Mouse (Mus musculus) fat pad, adult 2 months (tissue): ENCODE measurements around the gene Dlst.
A peak's percentile ranks its signal among the peaks of the same experiment; 100 is the strongest.

Experiments
- DNase-seq: peaks from one replicate; pipeline ENCODE4 v3.0.0-alpha.2; 2011; ENCODE audit warnings: low read depth, low spot score; ENCODE audit errors: extremely low read depth

Gene Dlst

DNA sequence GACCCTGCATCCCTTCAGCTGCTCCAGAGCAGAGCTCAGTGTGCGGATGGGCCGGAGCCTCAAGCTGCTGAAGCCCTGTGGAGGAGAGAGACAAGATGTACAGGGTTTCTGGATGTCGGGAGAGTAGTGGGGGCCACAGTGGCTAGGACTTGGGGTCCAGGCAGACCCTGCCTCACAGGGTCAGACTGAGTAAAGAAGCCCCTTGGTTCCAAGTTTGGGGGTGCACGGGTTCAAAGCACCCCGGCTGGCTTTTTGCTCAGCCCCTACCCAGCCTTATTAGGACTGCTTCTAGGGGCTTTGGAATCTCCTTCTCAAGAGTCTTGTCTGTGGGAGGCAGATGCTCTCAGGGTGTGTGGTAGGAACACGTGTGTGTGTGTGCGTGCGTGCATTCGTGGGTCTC, 36.2 kb downstream of the Dlst start:
- no peak for DNase-seq

DNA sequence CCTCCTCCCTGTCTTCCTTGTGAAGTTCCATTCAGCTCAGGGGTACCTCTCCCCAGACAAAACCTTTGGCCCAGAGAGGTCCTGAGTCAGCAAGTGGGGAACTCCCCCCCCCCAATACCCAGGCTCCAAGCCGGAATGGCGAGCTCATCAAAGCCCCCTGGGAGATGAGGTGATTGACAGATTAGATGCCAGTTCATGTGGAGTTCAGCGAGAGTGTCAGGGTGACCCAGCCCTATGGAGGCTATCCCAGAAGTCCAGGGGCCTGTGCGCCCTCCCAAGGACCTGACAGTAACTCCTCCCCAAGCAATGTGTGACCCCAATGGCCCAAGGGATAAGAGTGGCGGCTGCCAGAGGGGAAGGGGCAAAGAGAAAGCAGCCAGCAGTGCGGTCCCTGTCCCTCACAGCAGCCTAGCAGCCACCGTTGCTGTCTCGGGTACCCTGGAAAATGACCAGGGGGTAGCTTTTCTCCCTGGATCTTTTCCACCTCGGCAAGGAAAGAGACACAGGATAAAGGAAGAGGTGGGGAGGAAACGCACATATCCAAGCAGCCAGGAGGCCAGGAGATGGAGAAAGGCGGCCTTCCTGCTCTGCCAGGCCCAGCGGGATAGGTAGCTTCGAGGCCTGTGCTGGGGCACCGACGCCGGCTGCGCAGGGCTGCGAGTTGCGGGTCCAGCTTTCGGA, 39.8 kb downstream of the Dlst start:
- DNase-seq, result no peak

DNA sequence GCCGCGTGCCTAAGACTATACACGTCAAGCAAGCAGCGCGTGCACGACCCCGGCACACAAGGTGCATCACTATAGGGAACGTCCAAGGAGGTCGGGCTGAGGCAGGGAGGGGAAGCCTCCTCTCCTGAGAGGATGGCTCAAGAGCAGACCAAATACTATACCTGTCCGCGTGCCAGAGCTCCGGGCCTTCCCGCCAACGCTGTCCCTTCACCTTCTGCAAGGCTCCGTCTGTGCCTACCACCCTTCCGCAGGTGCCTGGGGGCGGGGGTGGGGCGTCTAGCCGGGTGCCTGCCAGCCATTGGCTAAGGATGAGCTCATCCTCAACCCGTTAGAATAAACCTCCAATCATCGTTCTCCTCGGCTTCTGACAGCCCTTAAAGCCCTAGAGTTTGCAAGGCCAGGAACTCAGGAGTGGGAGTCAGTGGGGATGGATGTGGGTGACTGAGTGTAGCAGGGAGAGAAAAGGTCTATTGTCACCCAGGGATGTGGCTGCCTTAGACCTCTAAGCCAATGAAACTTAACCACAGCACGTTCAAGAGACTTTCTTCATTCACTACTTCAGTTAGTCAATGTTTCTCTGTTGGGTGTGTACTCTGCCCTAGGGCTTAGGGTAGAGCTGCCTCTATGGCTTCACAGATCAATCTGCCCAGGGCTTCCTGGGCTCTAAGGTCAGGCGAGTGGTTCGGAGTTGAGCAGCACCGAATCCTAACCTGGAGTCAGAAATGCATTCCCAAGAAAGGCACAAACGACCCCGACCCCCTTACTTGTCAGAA, 40.6 kb downstream of the Dlst start, which contains the start of gene Rps6kl1:
Gene Rps6kl1 (minus strand): TSS at position 263 of the 773 bp plus-strand sequence.
- DNase-seq, result no peak

- no peak for DNase-seq
These were observed 42.4 kb downstream of the Dlst start for GRCm38 (mm10) chr12:85153011-85153410.

DNA sequence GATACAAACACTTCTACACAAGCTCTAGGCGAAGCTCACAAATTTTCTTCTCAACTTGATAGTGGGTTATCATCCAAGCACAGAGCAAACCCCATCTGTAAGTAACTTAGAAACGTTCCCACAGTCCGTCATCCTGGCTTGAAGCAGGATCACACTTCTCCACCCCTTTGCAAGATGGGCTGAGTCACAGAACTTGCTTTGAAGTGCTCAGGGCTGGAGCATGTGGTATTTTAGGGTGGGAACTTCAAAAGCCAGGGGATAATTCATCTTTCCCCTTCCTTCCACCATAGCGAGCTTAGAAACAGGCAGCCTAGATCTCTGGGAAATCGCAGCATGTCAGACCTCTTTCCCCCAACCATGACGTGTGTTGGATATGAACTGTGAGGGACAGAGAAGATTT, 45.7 kb downstream of the Dlst start:
- DNase-seq, result no peak

DNA sequence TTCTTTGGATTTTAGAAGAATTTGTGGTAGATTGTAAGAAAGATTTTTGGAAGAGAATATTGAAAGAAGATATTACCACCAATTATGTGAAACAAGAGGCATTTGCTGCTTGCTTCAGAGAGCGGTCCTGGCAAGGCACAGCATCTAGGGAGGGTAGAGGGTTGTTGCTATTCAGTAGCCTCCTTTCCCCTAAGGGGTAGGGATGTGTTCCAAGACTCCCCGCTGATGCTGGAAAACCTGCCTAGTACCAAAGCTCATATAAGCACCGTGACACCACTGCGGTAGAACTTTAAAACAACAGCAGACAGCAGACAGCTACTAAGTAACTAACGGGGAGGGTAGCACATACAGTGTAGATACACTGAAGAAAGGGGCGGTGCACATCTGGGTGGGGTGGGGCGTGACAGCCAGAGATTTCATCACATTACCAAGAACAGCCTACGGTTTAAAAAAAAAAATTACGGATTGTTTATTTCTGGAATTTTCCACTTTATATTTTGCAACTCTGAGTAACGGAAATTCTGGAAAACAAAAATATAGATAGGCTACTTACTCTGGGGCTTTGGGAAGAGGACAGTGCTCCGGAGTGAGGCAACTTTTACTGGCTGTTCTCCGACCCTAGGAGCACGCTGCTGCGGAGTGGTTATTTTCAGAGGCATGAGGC, 47.3 kb downstream of the Dlst start:
- DNase-seq, result no peak

- DNase-seq, result no peak
These were observed 48.2 kb downstream of the Dlst start for GRCm38 (mm10) chr12:85158801-85159200.

GRCm38 (mm10) chr12:85159592-85159991, 49.0 kb downstream of the Dlst start:
- DNase-seq, result no peak

- DNase-seq, result no peak
These were observed 54.4 kb downstream of the Dlst start for GRCm38 (mm10) chr12:85164996-85165395.

GRCm38 (mm10) chr12:85166631-85167030, 56.0 kb downstream of the Dlst start:
- DNase-seq, result no peak

DNA sequence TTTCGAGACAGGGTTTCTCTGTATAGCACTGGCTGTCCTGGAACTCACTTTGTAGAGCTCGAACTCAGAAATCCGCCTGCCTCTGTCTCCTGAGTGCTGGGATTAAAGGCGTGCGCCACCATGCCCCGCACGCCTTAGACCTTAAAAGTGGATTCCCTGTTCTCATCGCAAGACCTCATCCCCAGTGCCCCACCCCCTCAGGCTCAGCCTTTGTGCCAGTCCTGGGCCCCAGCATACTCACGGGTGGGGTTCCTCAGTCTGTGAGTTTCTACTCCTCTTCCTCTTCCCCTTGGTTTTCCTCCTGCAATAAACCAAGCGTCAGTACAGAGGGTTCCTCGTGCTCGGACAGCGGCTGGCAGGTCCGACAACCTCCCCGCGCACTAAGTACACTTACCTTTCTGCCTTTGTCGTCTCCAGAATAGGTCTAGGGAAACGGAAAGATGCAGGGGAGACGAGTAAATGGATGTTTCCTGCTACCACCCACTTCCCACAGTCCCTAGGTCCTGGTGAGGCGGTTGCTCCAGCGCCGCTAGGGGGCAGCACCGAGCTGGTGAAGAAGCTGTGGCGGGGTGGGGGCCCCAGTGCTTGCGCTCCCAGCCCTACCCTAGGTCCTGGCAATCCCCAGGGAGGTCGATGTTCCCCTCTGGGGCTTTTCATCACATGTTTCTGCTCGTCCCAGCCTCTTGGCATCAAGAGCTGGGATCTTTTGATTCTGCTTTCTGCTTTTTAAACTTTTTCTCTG, 58.7 kb downstream of the Dlst start:
- no peak for DNase-seq

- DNase-seq, result peak; percentile 50
These were observed 59.2 kb downstream of the Dlst start for GRCm38 (mm10) chr12:85169877-85170276.

DNA sequence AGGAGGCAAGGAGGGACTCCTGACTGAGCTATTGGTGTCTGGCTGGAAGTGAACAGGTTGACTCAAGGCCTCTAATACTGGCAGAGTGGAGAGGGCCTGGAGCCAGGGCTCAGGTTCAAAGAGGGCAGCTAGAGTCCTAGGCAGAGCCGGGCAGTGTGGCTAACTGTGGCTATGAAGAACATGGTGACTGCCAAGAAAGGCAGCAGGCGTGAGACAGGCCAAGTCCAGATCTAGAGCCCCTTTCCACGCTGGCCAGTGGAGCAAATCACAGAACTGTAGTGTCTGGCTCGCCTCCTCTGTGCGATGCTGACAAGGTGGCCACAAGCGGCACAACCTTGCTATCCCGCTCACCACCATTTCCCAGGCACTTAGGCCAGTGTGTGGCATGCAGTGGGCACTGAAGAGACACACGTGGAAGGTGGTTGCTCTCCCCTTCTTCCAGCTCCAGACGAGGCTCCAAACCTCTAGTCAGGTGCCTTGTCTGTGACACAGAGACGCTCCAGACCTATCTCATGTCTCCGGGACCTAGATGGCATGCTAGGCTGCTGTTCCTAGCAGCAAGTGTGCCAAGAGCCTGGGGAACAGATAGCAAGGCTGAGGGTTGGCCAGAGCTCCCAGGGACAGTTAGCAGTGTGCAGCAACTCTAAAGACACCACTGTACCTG, 59.8 kb downstream of the Dlst start:
- no peak for DNase-seq

- DNase-seq, result no peak
These were observed 60.3 kb downstream of the Dlst start for GRCm38 (mm10) chr12:85170948-85171307.

- DNase-seq, result no peak
These were observed 63.4 kb downstream of the Dlst start for GRCm38 (mm10) chr12:85174016-85174415.

DNA sequence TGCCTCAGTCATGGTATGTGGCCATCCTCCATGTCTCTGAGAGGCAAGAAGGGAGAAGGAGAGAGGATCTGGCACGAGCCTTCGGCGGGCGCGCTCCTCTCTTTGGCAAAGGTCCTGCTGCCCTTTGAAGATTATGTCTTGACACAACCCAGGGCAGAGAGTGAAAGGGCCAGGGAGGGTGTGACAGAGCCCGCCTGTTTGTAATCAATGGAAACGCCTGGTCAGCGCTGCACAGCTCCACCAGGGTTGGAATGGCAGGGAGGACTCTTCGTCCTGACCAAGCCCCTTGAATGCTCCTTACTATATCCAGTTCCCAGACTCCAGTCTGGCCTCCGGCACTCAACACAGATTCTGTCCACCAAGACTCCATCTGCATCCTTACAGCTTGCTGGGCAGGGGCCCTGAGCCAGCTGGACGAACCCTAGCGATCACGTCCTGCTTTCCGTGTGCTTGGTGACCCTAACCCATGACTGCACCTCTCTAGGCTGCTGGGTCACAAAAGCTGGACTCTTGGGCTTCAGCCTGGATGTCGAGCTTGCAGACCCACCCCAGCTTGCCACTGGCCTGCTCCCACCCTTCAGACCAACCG, 64.5 kb downstream of the Dlst start:
- no peak for DNase-seq

GRCm38 (mm10) chr12:85175926-85176845, 65.6 kb downstream of the Dlst start:
- no peak for DNase-seq

DNA sequence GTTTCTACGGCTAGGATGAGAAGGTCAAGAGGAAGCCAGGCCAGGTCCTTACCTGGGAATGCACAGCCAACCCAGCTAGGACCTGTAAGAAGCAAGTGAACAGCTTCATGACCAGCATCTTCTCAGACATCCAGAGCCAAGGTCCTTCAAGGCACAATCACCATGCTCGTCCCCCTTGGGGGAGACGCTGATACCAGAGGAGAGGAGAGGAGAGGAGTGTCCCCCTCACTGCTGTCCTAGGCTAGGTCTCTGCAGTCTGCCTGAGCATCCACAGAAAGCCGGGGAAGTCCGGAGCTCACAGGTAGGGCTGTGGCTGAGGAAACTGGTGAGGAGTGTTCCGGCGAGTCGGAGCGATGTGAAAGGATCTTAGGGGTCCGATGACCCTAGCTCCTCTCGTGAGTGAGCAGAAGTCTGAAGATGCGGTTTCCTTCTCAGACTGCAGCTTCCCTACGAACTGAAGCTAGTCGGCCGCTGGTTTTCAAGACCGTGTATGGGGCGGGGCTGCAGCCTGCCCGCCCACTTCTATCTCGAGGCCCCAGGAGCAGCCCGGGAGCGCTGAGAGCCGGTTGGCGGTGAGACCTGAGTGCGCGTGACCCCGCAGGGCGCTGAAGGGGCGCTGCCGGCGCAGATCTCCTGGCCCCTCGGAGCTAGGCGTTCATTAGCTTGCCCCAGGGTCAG, 66.4 kb downstream of the Dlst start:
- no peak for DNase-seq

DNA sequence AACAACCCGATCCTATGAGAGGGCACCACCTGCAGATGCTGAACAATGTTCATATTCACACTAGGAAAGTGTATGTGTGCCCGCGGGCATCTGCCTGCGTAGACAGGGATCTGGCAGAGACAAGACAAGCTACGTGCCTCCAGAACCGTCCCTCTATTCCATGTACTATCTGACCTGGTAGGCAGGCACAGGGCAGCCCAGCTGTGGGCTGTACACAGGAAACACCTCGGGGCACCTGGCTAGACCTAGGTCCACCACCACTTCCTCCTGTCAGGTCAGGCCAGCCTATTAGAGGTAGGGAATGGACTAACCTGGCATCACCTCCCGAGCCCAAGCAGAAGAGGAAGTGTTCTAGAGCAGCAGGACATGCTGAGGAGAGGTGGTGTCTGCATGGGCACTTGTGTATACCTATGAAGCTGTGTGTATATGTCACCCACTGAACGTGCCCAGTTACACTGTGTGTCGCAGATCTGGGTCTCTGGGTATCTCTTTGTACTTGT, 67.2 kb downstream of the Dlst start, which contains the start of gene Pgf:
Gene Pgf (minus strand): TSS at position 51 of the 500 bp plus-strand sequence.
- no peak for DNase-seq
